Mouse (Mus musculus) embryo, embryonic 10.5 days (tissue): ENCODE data around the gene Opcml.

Source experiments
- DNase-seq: peaks from one replicate; pipeline ENCODE4 v3.0.0-alpha.2; 2015; ENCODE audit warnings: low spot score

The Opcml gene

GRCm38 (mm10) chr9:28940901-28941300 is 1150.3 kb downstream of the Opcml start:
- no peak for DNase-seq

- DNase-seq, result no peak
Measured at GRCm38 (mm10) chr9:28969455-28969854, 1178.9 kb downstream of the Opcml start.
